Mouse (Mus musculus): Measurements from ENCODE around the gene Acsl4.

Gene Acsl4

GRCm38 (mm10) chrX:142390247-142390908 is at the start of gene Acsl4:
Acsl4 (minus strand) TSS chrX:142390535.
- peak; percentile 88 to 95 for DNase-seq

- no peak for DNase-seq
These were observed 47.7 kb upstream of the Acsl4 start for GRCm38 (mm10) chrX:142437971-142438504.

GRCm38 (mm10) chrX:142432846-142433245 is 42.5 kb upstream of the Acsl4 start:
- no peak for DNase-seq

GRCm38 (mm10) chrX:142427111-142427510 is 36.8 kb upstream of the Acsl4 start:
- peak in 1 of 2 experiments; percentile 1 for DNase-seq

- DNase-seq = no peak
These were observed 36.3 kb upstream of the Acsl4 start for GRCm38 (mm10) chrX:142426628-142427027.

GRCm38 (mm10) chrX:142413884-142414283 is 23.5 kb upstream of the Acsl4 start:
- no peak for DNase-seq

GRCm38 (mm10) chrX:142410060-142410459 is 19.7 kb upstream of the Acsl4 start:
- no peak for DNase-seq

- no peak for DNase-seq
These were observed 19.0 kb upstream of the Acsl4 start for GRCm38 (mm10) chrX:142409338-142409737.

- DNase-seq = no peak
These were observed 12.8 kb upstream of the Acsl4 start for GRCm38 (mm10) chrX:142403114-142403513.

- DNase-seq = no peak
These were observed 8.3 kb upstream of the Acsl4 start for GRCm38 (mm10) chrX:142398621-142399020.

- DNase-seq = no peak
These were observed 552 bp upstream of the Acsl4 start for GRCm38 (mm10) chrX:142390909-142391265.

GRCm38 (mm10) chrX:142389581-142390159 is 665 bp downstream of the Acsl4 start:
- peak; percentile 3 to 46 for DNase-seq

- no peak for DNase-seq
These were observed 2.2 kb downstream of the Acsl4 start for GRCm38 (mm10) chrX:142388141-142388540.

- no peak for DNase-seq
These were observed 2.7 kb downstream of the Acsl4 start for GRCm38 (mm10) chrX:142387634-142388033.

GRCm38 (mm10) chrX:142384918-142385317 is 5.4 kb downstream of the Acsl4 start:
- DNase-seq = no peak

GRCm38 (mm10) chrX:142379894-142380293 is 10.4 kb downstream of the Acsl4 start:
- no peak for DNase-seq

- DNase-seq = no peak
These were observed 12.3 kb downstream of the Acsl4 start for GRCm38 (mm10) chrX:142378048-142378447.

- DNase-seq = no peak
These were observed 13.0 kb downstream of the Acsl4 start for GRCm38 (mm10) chrX:142377358-142377757.

- no peak for DNase-seq
These were observed 13.6 kb downstream of the Acsl4 start for GRCm38 (mm10) chrX:142376747-142377146.

- DNase-seq = no peak
These were observed 14.8 kb downstream of the Acsl4 start for GRCm38 (mm10) chrX:142375519-142375918.

GRCm38 (mm10) chrX:142372393-142372792 is 17.9 kb downstream of the Acsl4 start:
- peak; percentile 34 to 59 for DNase-seq

- peak in 1 of 2 experiments; percentile 14 for DNase-seq
These were observed 20.4 kb downstream of the Acsl4 start for GRCm38 (mm10) chrX:142369935-142370334.

GRCm38 (mm10) chrX:142363882-142364281 is 26.5 kb downstream of the Acsl4 start:
- DNase-seq = no peak

GRCm38 (mm10) chrX:142359031-142359430 is 31.3 kb downstream of the Acsl4 start:
- DNase-seq = no peak
